Mouse (Mus musculus): ENCODE measurements around the gene Cntf. TPM values are rescaled to one million over a fixed set of nuclear protein-coding genes. Genes with fewer than 3 reads are reported as not detected.
"Not testable (repeated sequence)": the region's sequence is repeated elsewhere in the genome, so short reads cannot be mapped to it uniquely, and the experiment has no call there.

Cntf gene
- polyA plus RNA-seq, 1 experiment from 2014 or later = 1.6 TPM

GRCm38 (mm10) chr19:12759656-12760055, 5.8 kb downstream of the Cntf start:
- Histone ChIP-seq H3K9ac (replicated peaks) (no peak overlapping the region), H3K4me2 (replicated peaks) (no peak overlapping the region), H3K36me3 (peaks cover 23% of the 10 kb centered on the region), H3K9me3 (no peaks in the 10 kb centered on the region), H3K4me3 (no peak overlapping the region), H3K27me3 (no peaks in the 10 kb centered on the region), H3K4me1 (no peaks in the 10 kb centered on the region), H3K27ac (replicated peaks) (no peak overlapping the region)
- WGBS = 51% methylated on average over 2 of the region's 2 CpGs
- ATAC-seq (ENCODE audit: low FRiP score, low read depth) = no peak

DNA sequence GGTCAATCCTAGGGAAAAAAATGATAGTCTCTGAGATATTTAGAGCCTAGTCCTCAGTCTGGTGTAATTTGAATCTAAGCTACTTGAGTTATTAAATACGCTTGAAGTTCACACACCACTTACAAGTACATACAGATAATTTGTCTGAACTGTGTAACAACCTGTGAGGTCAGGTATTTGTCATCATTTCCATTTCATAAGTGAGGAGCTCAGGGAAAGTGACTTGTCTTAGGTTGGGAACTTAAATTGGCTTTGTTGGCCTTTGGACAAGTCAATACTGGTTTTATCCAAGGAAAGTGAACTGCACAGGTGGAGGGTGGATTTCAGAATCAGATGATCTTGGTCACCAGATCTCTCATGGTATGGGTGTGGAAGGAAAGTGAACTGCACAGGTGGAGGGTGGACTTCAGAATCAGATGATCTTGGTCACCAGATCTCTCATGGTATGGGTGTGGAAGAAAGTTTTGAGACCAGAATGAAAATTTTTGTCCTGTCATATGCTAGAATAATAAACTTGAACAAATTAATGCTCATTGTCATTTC, 6.4 kb downstream of the Cntf start:
- H3K27me3 ChIP-seq = no peaks in the 10 kb centered on the region
- no peak for ATAC-seq (ENCODE audit: low FRiP score, low read depth)
- H3K4me2 ChIP-seq (replicated peaks) = no peak overlapping the region
- no peak overlapping the region for H3K4me3 ChIP-seq
- no peak overlapping the region for H3K9ac ChIP-seq (replicated peaks)
- peaks cover 18% of the 10 kb centered on the region for H3K36me3 ChIP-seq
- H3K4me1 ChIP-seq = no peaks in the 10 kb centered on the region
- H3K27ac ChIP-seq (replicated peaks) = no peak overlapping the region
- 85% methylated on average over 1 of the region's 1 CpGs for whole genome bisulfite sequencing
- no peaks in the 10 kb centered on the region for H3K9me3 ChIP-seq

DNA sequence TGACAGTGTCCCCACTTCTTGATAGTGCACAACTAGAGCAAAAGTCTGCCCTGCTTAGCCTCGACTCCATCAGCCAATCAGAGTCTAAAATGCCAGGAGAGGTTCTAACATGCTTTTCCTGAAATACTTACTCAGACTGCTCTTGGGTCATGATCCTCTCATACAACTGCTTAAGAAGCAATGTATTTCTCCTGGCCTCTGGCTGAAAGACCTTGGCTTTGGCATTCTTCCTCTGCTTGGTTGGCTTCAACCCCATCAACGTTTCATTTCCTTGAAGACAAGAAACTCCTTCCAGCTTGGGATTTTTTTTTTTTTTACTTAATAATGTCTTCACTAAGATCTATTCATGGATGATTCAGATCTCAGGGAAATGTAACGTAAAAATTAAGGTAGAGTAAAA, 9.1 kb downstream of the Cntf start:
- ATAC-seq (ENCODE audit: low FRiP score, low read depth) = no peak
- no peaks in the 10 kb centered on the region for H3K36me3 ChIP-seq
- H3K4me1 ChIP-seq = no peaks in the 10 kb centered on the region
- H3K27me3 ChIP-seq = no peaks in the 10 kb centered on the region
- no peak overlapping the region for H3K4me3 ChIP-seq
- H3K4me2 ChIP-seq (replicated peaks) = no peak overlapping the region
- no peak overlapping the region for H3K9ac ChIP-seq (replicated peaks)
- H3K27ac ChIP-seq (replicated peaks) = no peak overlapping the region
- 88% methylated on average over 3 of the region's 3 CpGs for WGBS
- H3K9me3 ChIP-seq = no peaks in the 10 kb centered on the region

DNA sequence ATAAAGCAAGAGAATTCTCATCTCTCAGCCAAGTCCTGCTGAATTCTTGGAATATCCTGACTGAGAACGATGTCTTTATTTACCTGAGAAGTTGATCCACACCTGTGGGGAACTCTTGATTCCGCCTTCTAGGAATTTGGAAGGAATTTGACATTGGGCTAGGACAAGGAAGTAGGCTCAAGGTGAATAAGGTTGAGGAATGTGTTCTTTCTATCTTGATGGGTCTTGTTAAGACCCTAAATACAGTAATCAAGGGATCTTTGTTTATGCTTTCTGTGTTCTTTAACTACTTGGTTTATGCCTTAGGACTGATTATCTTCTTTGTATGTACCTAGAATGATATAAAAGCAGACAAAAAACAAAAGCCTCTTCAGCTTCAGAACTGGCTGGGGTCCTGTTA, 33.5 kb downstream of the Cntf start:
- no peak for ATAC-seq (ENCODE audit: low FRiP score, low read depth)
- Histone ChIP-seq H3K4me1 (no peaks in the 10 kb centered on the region), H3K36me3 (no peaks in the 10 kb centered on the region), H3K9ac (replicated peaks) (no peak overlapping the region), H3K9me3 (no peaks in the 10 kb centered on the region), H3K27me3 (no peaks in the 10 kb centered on the region), H3K4me2 (replicated peaks) (no peak overlapping the region), H3K4me3 (no peak overlapping the region), H3K27ac (replicated peaks) (no peak overlapping the region)
- 89% methylated on average over 2 of the region's 2 CpGs for WGBS

DNA sequence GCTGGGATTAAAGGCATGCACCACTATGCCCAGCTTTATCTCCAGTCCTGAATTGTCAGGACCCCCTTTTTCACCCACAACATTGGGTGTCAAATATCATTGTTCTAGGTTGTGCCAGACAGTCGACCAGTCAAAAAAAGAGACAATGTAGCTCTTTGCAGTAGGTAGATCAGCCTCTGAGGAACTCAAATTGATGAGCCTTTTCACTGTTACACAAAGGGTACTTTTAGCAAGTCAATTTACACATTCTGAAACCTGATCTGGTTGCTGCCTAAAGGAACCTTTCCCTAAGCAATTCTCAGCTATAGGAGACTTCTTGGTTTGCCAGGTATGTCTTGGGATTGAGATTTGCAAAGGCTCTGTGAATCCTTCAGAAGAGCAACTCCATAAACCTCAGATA, 34.4 kb downstream of the Cntf start:
- Histone ChIP-seq H3K36me3 (no peaks in the 10 kb centered on the region), H3K27ac (replicated peaks) (no peak overlapping the region), H3K9me3 (no peaks in the 10 kb centered on the region), H3K4me2 (replicated peaks) (no peak overlapping the region), H3K4me1 (no peaks in the 10 kb centered on the region), H3K4me3 (no peak overlapping the region), H3K27me3 (no peaks in the 10 kb centered on the region), H3K9ac (replicated peaks) (no peak overlapping the region)
- WGBS = 62% methylated on average over 1 of the region's 1 CpGs
- ATAC-seq (ENCODE audit: low FRiP score, low read depth) = no peak

- Histone ChIP-seq H3K36me3 (no peaks in the 10 kb centered on the region), H3K9ac (replicated peaks) (no peak overlapping the region), H3K4me3 (no peak overlapping the region), H3K27me3 (no peaks in the 10 kb centered on the region), H3K27ac (replicated peaks) (no peak overlapping the region), H3K4me2 (replicated peaks) (no peak overlapping the region), H3K9me3 (no peaks in the 10 kb centered on the region), H3K4me1 (no peaks in the 10 kb centered on the region)
- WGBS = 95% methylated on average over 1 of the region's 1 CpGs
- no peak for ATAC-seq (ENCODE audit: low FRiP score, low read depth)
Observed at GRCm38 (mm10) chr19:12725851-12726250, 39.6 kb downstream of the Cntf start.

GRCm38 (mm10) chr19:12722308-12722707, 43.1 kb downstream of the Cntf start:
- no peaks in the 10 kb centered on the region for H3K9me3 ChIP-seq
- H3K4me1 ChIP-seq = no peaks in the 10 kb centered on the region
- no peak for ATAC-seq (ENCODE audit: low FRiP score, low read depth)
- no peaks in the 10 kb centered on the region for H3K36me3 ChIP-seq
- no peak overlapping the region for H3K27ac ChIP-seq (replicated peaks)
- 55% methylated on average over 2 of the region's 3 CpGs for WGBS
- H3K27me3 ChIP-seq = no peaks in the 10 kb centered on the region
- H3K9ac ChIP-seq (replicated peaks) = no peak overlapping the region
- H3K4me3 ChIP-seq = no peak overlapping the region
- H3K4me2 ChIP-seq (replicated peaks) = no peak overlapping the region

DNA sequence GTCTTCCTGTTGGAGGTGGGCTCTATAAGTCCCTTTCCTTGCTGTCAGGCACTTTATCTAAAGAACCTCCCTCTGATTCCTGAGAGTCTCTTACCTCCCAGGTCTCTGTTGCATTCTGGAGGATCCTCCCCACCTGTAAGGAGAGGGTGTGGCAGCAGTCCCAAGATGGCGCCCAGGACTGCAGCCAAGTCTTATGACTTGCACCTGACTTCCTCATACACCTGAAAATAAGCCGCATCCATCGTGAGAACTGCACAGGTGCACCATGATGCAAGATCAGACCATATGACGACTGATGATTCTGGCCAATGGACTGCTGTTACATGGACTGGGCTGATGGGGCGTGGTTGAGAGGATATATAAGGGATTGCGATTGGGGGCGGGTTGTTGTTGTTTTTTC, 43.8 kb downstream of the Cntf start:
- H3K36me3 ChIP-seq; ATAC-seq (ENCODE audit: low FRiP score, low read depth); H3K4me2 ChIP-seq (replicated peaks); H3K27me3 ChIP-seq; H3K4me3 ChIP-seq; H3K4me1 ChIP-seq; H3K9me3 ChIP-seq; H3K9ac ChIP-seq (replicated peaks); H3K27ac ChIP-seq (replicated peaks): not testable (repeated sequence)
- 91% methylated on average over 7 of the region's 7 CpGs for WGBS

DNA sequence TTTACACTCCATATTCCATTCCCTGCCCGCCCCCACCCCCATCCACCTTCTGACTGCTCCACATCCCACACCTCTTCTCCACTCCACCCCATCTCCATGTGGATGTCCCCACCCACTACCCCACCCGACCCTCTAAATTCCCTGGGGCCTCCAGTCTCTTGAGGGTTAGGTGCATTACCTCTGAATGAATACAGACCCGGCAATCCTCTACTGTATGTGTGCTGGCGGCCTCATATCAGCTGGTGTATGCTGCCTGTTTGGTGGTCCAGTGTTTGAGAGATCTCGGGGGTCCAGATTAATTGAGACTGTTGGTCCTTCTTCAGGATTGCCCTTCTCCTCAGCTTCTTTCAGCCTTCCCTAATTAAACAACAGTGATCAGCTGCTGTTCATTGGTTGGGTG, 44.5 kb downstream of the Cntf start:
- not testable (repeated sequence) for H3K27ac ChIP-seq (replicated peaks); H3K4me1 ChIP-seq; H3K9ac ChIP-seq (replicated peaks); H3K9me3 ChIP-seq; H3K27me3 ChIP-seq; ATAC-seq (ENCODE audit: low FRiP score, low read depth); H3K4me2 ChIP-seq (replicated peaks); H3K36me3 ChIP-seq; H3K4me3 ChIP-seq
- 78% methylated on average over 5 of the region's 5 CpGs for WGBS

DNA sequence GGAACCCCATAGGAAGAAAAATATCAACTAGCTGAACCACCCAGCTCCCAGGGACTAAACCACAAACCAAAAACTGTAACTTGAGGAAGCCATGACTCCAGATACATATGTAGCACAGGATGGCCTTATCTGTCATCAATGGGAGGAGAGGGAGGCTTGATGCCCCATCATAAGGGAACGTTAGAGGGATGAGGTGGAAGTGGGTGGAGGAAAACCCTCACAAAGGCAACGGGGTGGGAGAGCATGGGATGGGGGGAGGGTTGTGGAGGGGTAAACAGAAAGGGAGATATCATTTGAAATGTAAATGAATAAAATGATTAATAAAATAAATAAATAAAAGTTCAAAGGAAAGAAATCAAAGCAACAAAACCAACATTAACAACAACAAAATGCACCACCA, 45.0 kb downstream of the Cntf start:
- no peaks in the 10 kb centered on the region for H3K9me3 ChIP-seq
- no peaks in the 10 kb centered on the region for H3K36me3 ChIP-seq
- 72% methylated on average over 2 of the region's 2 CpGs for WGBS
- no peak overlapping the region for H3K27ac ChIP-seq (replicated peaks)
- no peak overlapping the region for H3K4me3 ChIP-seq
- no peak overlapping the region for H3K9ac ChIP-seq (replicated peaks)
- no peak for ATAC-seq (ENCODE audit: low FRiP score, low read depth)
- no peaks in the 10 kb centered on the region for H3K27me3 ChIP-seq
- H3K4me1 ChIP-seq = no peaks in the 10 kb centered on the region
- H3K4me2 ChIP-seq (replicated peaks) = no peak overlapping the region

DNA sequence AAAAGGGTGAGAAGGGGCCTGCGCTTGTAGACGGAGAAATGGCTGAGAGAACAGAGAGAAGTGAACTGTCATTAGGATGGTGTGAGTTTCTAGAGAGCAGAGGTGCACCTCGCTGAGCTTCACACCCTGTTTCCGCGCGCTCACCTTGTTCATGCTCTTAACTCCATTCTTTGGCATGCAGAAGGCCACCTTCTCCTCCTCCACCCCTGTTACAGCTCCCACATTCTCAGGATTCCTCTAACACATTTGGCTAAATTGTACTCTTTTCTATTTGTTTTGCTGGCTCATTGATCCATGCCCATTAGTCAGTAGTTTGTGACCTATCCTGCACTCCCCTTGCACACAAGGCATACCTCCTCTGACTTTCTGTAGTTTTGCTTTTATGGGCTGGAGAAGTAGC, 46.2 kb downstream of the Cntf start:
- H3K4me3 ChIP-seq = no peak overlapping the region
- no peak overlapping the region for H3K9ac ChIP-seq (replicated peaks)
- no peak overlapping the region for H3K27ac ChIP-seq (replicated peaks)
- no peaks in the 10 kb centered on the region for H3K27me3 ChIP-seq
- 90% methylated on average over 6 of the region's 6 CpGs for WGBS
- H3K4me2 ChIP-seq (replicated peaks) = no peak overlapping the region
- H3K9me3 ChIP-seq = no peaks in the 10 kb centered on the region
- H3K36me3 ChIP-seq = no peaks in the 10 kb centered on the region
- no peaks in the 10 kb centered on the region for H3K4me1 ChIP-seq
- no peak for ATAC-seq (ENCODE audit: low FRiP score, low read depth)
